Mouse (Mus musculus): ENCODE measurements at regions not wholly inside any gene's neighbourhood (a gene's known extent, or its start where the extent isn't known, plus 50 kb on each side); places are given as distances from the start of the nearest gene placed in this dataset.

GRCm38 (mm10) chr6:148539207-148539960, 95.2 kb upstream of the Tmtc1 start:
- DNase-seq = no peak

- DNase-seq = no peak
Observed at GRCm38 (mm10) chr6:148534364-148534763, 90.2 kb upstream of the Tmtc1 start.

GRCm38 (mm10) chr6:148531068-148531467, 86.9 kb upstream of the Tmtc1 start:
- DNase-seq = no peak

- no peak for DNase-seq
Observed at GRCm38 (mm10) chr6:148528611-148529010, 84.4 kb upstream of the Tmtc1 start.

- DNase-seq = no peak
Observed at GRCm38 (mm10) chr6:148522893-148523292, 78.7 kb upstream of the Tmtc1 start.

GRCm38 (mm10) chr6:148517536-148518245, 73.5 kb upstream of the Tmtc1 start:
- DNase-seq = no peak

- no peak for DNase-seq
Observed at GRCm38 (mm10) chr6:148516654-148517053, 72.5 kb upstream of the Tmtc1 start.

- DNase-seq = no peak
Observed at GRCm38 (mm10) chr6:148515105-148515504, 70.9 kb upstream of the Tmtc1 start.

- no peak for DNase-seq
Observed at GRCm38 (mm10) chr6:148514645-148515044, 70.5 kb upstream of the Tmtc1 start.

- no peak for DNase-seq
Observed at GRCm38 (mm10) chr6:148514124-148514523, 69.9 kb upstream of the Tmtc1 start.

- DNase-seq = no peak
Observed at GRCm38 (mm10) chr6:148513134-148513533, 68.9 kb upstream of the Tmtc1 start.

GRCm38 (mm10) chr6:148505325-148505724, 61.1 kb upstream of the Tmtc1 start:
- no peak for DNase-seq

GRCm38 (mm10) chr6:148500251-148501179, 56.3 kb upstream of the Tmtc1 start:
- no peak for DNase-seq

Data from cerebellum, adult 18-20 months (tissue).